Mouse (Mus musculus) midbrain, postnatal 0 days (tissue): Measurements from ENCODE around the gene Armh1. TPM values are rescaled to one million over a fixed set of nuclear protein-coding genes. Genes with fewer than 3 reads are reported as not detected.
"Not testable (repeated sequence)": the region's sequence is repeated elsewhere in the genome, so short reads cannot be mapped to it uniquely, and the experiment has no call there.

Source experiments
- ATAC-seq: fragments of 200-750 bp; cut with Nextera tagmentation; 2 replicates; pipeline ENCODE4 v1.8.0; 2017; ENCODE audit warnings: moderate number of reproducible peaks, mild to moderate bottlenecking, moderate TSS enrichment, moderate library complexity; ENCODE audit not compliant: low FRiP score
- DNase-seq: peaks from one replicate; pipeline ENCODE4 v3.0.0-alpha.2; 2015; ENCODE audit warnings: low spot score
- H3K27ac ChIP-seq: fragments of 300-500 bp; sonication (generic); 2 replicates; pipeline ENCODE4 v1.5.1; 2014; ENCODE audit warnings: low read depth, mild to moderate bottlenecking, low read length, mixed read lengths
- H3K27me3 ChIP-seq: fragments of 300-500 bp; sonication (generic); 2 replicates; pipeline ENCODE4 v1.6.1; 2014; ENCODE audit warnings: low read length, control low read depth, mixed read lengths; ENCODE audit not compliant: insufficient read depth
- H3K36me3 ChIP-seq: fragments of 300-500 bp; sonication (generic); 2 replicates; pipeline ENCODE4 v1.6.1; 2014; ENCODE audit warnings: low read length, control low read depth, mixed read lengths; ENCODE audit not compliant: insufficient read depth
- H3K4me1 ChIP-seq: fragments of 300-500 bp; sonication (generic); 2 replicates; pipeline ENCODE4 v1.6.1; 2014; ENCODE audit warnings: mild to moderate bottlenecking, control low read depth, antibody characterized with exemption, low read length, mixed read lengths; ENCODE audit not compliant: insufficient read depth
- H3K4me2 ChIP-seq: fragments of 300-500 bp; sonication (generic); 2 replicates; pipeline ENCODE4 v1.6.1; 2014; ENCODE audit warnings: low read depth, mild to moderate bottlenecking, low read length, mixed read lengths; ENCODE audit not compliant: poor library complexity, severe bottlenecking
- H3K4me3 ChIP-seq: fragments of 300-500 bp; sonication (generic); 2 replicates; pipeline ENCODE4 v1.5.1; 2014; ENCODE audit warnings: low read depth, mild to moderate bottlenecking, low read length, moderate library complexity
- H3K9ac ChIP-seq: fragments of 300-500 bp; sonication (generic); replicated peaks from 2 replicates; pipeline ENCODE4 v1.6.1; 2014; ENCODE audit warnings: mild to moderate bottlenecking, low read length, moderate library complexity, mixed read lengths; ENCODE audit not compliant: poor library complexity, severe bottlenecking
- H3K9me3 ChIP-seq: fragments of 300-500 bp; sonication (generic); 2 replicates; pipeline ENCODE4 v1.6.1; 2016; ENCODE audit warnings: low read length, control low read depth
- CTCF ChIP-seq: IDR thresholded peaks from 2 replicates; pipeline ENCODE4 v1.5.1; 2016; ENCODE audit warnings: antibody characterized with exemption, mild to moderate bottlenecking
- WGBS: fragments of 180-500 bp; shearing (Covaris S2); extraction: QIAGEN DNeasy Blood & Tissue Kit; methylation state at CpG from one replicate; pipeline ENCODE4 v1.1.7; 2014; 5-methylcytosine and 5-hydroxymethylcytosine counted together
- polyA plus RNA-seq: library from polyadenylated mRNA; unstranded; fragments of >200 nt; fragmentation: Nextera tagmentation; extraction: Ambion mirVana; gene quantifications from 2 replicates; pipeline ENCODE4 v1.2.1, GENCODE M21; 2015
- total RNA-seq: library from RNA; depleted of rRNA; stranded (reverse); fragments of >200 nt; gene quantifications from 2 replicates; pipeline ENCODE4 v1.2.3, GENCODE M21; 2014

Gene Armh1
- total and polyA plus RNA-seq, 2 experiments from 2014 or later: 1.8 to 2.5 TPM

DNA sequence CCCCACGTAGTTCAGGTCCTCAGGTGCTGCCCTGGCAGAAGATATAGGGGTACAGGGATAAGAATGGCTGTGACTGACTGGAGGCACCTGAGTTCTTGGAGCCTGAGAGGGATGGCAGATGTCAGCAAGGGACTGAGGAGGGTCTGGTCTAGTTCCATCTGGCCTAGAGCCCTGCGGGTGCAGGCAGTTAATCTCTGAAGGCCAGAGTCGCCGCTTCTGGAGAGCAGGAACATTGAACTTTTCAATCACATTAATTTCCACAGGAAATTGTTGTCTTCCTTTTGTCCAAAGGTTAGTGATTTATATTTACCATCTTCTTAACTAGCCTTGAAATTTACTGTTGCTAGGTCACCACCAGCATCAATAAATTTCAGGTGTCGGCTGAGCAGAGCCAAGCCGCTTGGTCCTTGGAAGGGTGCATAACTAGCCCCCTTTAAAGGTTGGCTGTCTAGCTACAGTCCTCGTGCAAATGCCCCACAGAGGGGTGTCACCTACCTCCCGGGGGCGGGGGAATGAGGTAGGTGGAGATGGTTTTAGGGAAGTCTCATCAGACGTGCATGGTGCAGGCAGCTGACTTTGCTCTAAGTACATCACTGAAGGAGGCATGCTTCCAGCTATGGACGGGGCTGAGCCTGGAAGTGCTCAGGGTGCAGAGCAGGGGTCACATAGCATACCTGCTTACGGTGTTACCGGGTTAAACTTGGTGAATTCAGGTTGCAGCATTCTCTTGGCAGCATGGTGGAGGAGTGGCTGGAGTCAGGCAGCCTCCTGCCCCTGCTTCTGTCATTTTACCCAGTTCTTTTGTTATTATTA is 10.4 kb upstream of the Armh1 start:
- no peaks in the 10 kb centered on the region for H3K9me3 ChIP-seq
- no peak overlapping the region for H3K27ac ChIP-seq
- H3K4me3 ChIP-seq: no peak overlapping the region
- DNase-seq: no peak
- H3K27me3 ChIP-seq: no peaks in the 10 kb centered on the region
- 75% methylated on average over 13 of the region's 13 CpGs for WGBS
- H3K4me2 ChIP-seq: no peak overlapping the region
- H3K36me3 ChIP-seq: no peaks in the 10 kb centered on the region
- H3K9ac ChIP-seq: no peak overlapping the region
- TF ChIP-seq CTCF: no peak
- H3K4me1 ChIP-seq: no peaks in the 10 kb centered on the region
- ATAC-seq: no peak

DNA sequence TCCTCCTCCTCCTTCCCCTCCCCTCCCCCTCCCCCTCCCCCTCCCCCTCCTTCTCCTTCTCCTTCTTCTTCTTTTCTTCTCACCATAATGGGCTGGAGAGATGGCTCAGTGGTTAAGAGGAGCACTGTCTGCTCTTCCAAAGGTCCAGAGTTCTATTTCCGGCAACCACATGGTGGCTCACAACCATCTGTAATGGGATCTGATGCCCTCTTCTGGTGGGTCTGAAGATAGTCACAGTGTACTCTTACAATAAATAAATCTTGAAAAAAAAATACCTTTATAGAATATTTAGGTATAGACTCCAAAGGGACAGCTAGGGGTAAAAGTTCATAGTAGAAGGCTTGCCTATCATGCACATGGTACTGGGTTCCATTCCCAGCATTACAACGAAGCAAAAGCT is 9.3 kb upstream of the Armh1 start:
- DNase-seq (no peak), ATAC-seq (no peak)
- no peak for TF ChIP-seq CTCF
- Histone ChIP-seq H3K27ac (no peak overlapping the region), H3K4me2 (no peak overlapping the region), H3K4me1 (no peaks in the 10 kb centered on the region), H3K9ac (no peak overlapping the region), H3K27me3 (no peaks in the 10 kb centered on the region), H3K4me3 (no peak overlapping the region), H3K36me3 (no peaks in the 10 kb centered on the region), H3K9me3 (no peaks in the 10 kb centered on the region)
- 71% methylated on average over 2 of the region's 2 CpGs for WGBS

DNA sequence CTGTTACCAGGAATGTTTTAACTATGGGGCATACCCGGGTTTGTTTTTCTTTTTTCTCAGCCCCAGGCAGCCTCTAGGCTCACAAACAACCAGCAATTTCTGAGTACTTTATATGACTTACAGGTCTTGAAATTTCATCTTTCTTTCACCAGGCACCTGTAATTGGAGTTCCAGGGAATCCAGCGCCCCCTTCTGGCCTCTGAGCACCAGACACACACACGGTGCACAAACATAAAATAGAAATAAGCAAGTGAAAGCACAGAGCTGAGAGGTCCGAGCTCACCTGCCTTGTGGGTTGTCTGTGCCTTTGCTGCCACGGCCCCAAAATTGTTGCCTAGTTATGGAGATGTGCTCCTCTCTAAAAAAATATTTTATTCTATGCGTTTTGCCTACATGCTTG is 8.0 kb upstream of the Armh1 start:
- WGBS: 74% methylated on average over 6 of the region's 6 CpGs
- not testable (repeated sequence) for H3K4me2 ChIP-seq, H3K4me3 ChIP-seq, ATAC-seq, H3K9ac ChIP-seq, H3K36me3 ChIP-seq, H3K4me1 ChIP-seq, H3K27me3 ChIP-seq, DNase-seq, H3K27ac ChIP-seq, H3K9me3 ChIP-seq

DNA sequence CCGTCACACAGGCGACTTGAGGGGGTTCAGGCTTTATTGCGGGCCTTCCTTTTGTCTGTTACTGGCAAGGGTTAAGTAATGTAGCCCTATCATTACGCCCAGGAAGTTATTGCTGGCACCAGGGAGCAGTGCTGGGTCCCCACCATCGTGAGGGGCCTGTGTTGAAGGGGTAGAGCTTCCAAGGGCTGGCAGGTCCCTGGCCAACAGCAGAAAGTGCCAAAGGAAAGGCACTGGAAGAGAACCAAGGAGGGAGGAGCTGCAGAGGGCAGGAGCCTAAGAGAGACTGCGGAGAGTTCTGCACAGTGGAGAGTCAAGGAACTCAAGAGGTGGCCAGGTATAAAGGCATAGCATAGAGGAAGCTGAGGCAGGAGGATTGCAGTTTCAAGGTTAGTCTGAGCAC is 2.7 kb upstream of the Armh1 start:
- H3K4me1 ChIP-seq: no peaks in the 10 kb centered on the region
- H3K36me3 ChIP-seq: no peaks in the 10 kb centered on the region
- ATAC-seq (no peak), DNase-seq (no peak)
- no peak overlapping the region for H3K4me3 ChIP-seq
- WGBS: 35% methylated on average over 6 of the region's 6 CpGs
- TF ChIP-seq CTCF: no peak
- H3K4me2 ChIP-seq: no peak overlapping the region
- H3K9me3 ChIP-seq: no peaks in the 10 kb centered on the region
- H3K9ac ChIP-seq: no peak overlapping the region
- no peak overlapping the region for H3K27ac ChIP-seq
- H3K27me3 ChIP-seq: no peaks in the 10 kb centered on the region

DNA sequence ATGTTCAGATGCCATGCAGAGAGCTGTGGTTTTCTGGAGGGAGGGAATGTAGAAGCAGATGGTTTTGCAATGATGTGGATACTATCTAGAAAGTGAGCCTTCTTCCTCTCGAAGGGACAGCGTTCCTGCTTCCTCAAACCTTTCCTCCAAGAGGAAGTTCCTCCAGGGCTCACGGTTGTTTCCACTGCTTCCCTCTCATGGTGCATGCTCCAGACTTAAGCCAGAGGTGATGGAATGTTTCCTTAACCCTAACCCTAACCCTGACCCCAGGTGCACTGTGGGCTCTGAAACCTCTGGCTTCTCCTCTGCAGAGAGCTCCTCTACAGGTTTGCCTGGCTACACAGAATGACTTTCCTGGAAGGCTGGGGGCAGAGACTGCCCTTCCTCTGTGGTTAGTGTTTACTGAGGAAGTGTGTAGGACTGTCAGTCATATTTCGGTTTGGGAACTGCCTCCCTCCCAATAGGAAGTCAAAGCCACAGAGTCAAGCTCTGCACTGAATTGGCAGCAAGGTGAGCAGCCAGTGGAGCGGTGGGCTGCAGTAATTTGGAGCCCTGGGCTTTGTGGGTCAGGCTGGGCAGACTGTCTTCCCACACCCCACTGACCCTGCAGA is 2.2 kb upstream of the Armh1 start:
- no peak overlapping the region for H3K4me3 ChIP-seq
- no peaks in the 10 kb centered on the region for H3K9me3 ChIP-seq
- DNase-seq: no peak
- H3K36me3 ChIP-seq: no peaks in the 10 kb centered on the region
- H3K27ac ChIP-seq: no peak overlapping the region
- H3K4me1 ChIP-seq: no peaks in the 10 kb centered on the region
- 0 out of 2 replicates have a peak overlapping the region, but pooled peaks have one; percentile 29 for H3K9ac ChIP-seq
- 73% methylated on average over 5 of the region's 5 CpGs for WGBS
- no peak for TF ChIP-seq CTCF
- H3K4me2 ChIP-seq: no peak overlapping the region
- ATAC-seq: no peak
- H3K27me3 ChIP-seq: no peaks in the 10 kb centered on the region

DNA sequence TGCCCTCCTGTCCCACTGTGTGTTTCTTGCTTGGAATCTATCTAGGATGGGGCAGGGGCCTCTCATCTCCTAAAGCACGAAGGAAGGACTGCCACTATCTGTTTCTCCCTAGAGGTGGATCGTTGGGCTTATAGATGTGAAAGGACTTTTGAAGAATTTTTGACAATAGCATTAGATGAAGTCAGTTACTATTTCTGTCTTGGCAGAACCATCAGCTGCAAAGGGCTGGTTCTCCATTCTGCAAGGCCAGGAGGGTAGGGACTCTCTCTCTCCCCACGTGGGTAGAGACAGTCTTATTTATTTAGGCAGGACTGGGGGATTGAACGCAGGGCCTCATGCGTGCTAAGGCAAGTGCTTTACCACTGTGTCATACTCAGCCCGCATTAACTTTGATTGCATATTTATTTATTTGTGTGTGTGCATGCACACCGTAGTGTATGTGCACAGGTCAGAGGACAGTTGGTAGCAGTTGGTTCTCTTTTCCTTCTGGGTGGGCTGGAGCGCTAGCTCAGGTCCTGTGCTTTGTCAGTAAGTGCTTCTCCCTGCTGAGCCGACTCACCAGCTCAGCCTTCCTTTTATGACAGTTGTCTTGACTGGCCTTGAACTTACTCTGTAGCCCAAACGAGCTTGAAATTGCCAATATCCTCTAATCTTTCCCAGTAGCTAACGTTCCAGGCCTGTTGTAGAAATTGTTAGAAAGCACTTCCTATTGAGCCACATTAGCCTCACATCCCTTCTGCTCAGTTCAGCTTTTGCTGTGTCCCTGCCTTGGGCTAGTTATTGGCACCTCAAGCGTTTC is 1.5 kb upstream of the Armh1 start:
- Histone ChIP-seq H3K27ac (no peak overlapping the region), H3K4me2 (no peak overlapping the region), H3K9ac (no peak overlapping the region), H3K27me3 (no peaks in the 10 kb centered on the region), H3K36me3 (no peaks in the 10 kb centered on the region), H3K4me3 (no peak overlapping the region), H3K9me3 (no peaks in the 10 kb centered on the region), H3K4me1 (no peaks in the 10 kb centered on the region)
- WGBS: 66% methylated on average over 12 of the region's 12 CpGs
- no peak for ATAC-seq
- TF ChIP-seq CTCF: no peak
- DNase-seq: no peak
